In genomic region chr7:116060739-116061138, GRCm38 (mm10) we compare ENCODE assay signal across 22 mouse cellular contexts. TPM values are rescaled to one million over a fixed set of nuclear protein-coding genes. Genes with fewer than 3 reads are reported as not detected.
DNase-seq lines count a peak whose midpoint lies in the region; ATAC-seq and TF ChIP-seq lines count a peak whose summit lies in the region.
"Had no signal": no experiment of that assay in that cellular context is flagged by ENCODE, and none has a peak within 500 bp of the region (broad histone marks: within the 10 kb centered on the region; RNA-seq: fewer than 3 reads in every experiment).

No protein-coding gene starts in this region.

- no peak for TF ChIP-seq EP300 in MEL (IDR thresholded peaks at IDR 0.05; ENCODE audit: low read depth in 1 of 2, low read length in 2 of 2)

- H3K27me3 ChIP-seq in hindbrain, postnatal 0 days (ENCODE audit: insufficient read depth, low read length): no peaks in the 10 kb centered on the region
- H3K27me3 ChIP-seq in hindbrain, embryonic 16.5 days (replicated peaks; ENCODE audit: control insufficient read depth, insufficient read depth, low read length): no peaks in the 10 kb centered on the region
- H3K27me3 ChIP-seq in lung, embryonic 14.5 days (ENCODE audit: insufficient read depth, low read length): no peaks in the 10 kb centered on the region
- no peaks in the 10 kb centered on the region; a peak in 1 of 4 replicates for H3K27me3 ChIP-seq in MEL (ENCODE audit: control insufficient read depth in 1 of 2, insufficient read depth in 2 of 2, low read length in 2 of 2)
- H3K27me3 ChIP-seq: midbrain, embryonic 12.5 days; neural tube, embryonic 12.5 days had no signal

- no peaks in the 10 kb centered on the region for H3K79me2 ChIP-seq in MEL (ENCODE audit: control insufficient read depth, insufficient read depth, low read length, poor library complexity)

- no peaks in the 10 kb centered on the region for H3K9me3 ChIP-seq in hindbrain, postnatal 0 days (ENCODE audit: low read length)
- no peaks in the 10 kb centered on the region for H3K9me3 ChIP-seq in hindbrain, embryonic 16.5 days (ENCODE audit: control insufficient read depth, low read length)
- H3K9me3 ChIP-seq in lung, embryonic 14.5 days (ENCODE audit: low read depth, low read length): no peaks in the 10 kb centered on the region
- no peaks in the 10 kb centered on the region for H3K9me3 ChIP-seq in MEL (replicated peaks; ENCODE audit: insufficient read depth, low read length)
- H3K9me3 ChIP-seq: embryonic facial prominence, embryonic 15.5 days; forebrain, embryonic 10.5 days; G1E; midbrain, embryonic 12.5 days; neural tube, embryonic 12.5 days had no signal

- no peak for TF ChIP-seq POLR2A in MEL (IDR thresholded peaks at IDR 0.05; ENCODE audit: control insufficient read depth in 1 of 2, insufficient read depth in 1 of 2, low read depth in 1 of 2, low read length in 2 of 2, poor library complexity in 1 of 2)

- ATAC-seq in hindbrain, postnatal 0 days: no peak
- no peak for ATAC-seq in hindbrain, embryonic 16.5 days
- ATAC-seq in lung, embryonic 14.5 days (ENCODE audit: insufficient read depth): no peak
- ATAC-seq in CD4-positive, CD25-positive, alpha-beta regulatory T cell, adult 4 months: no peak
- ATAC-seq: inflammation-experienced regulatory T-cells, adult 6 months had no signal

- no peaks in the 10 kb centered on the region for H3K4me1 ChIP-seq in hindbrain, postnatal 0 days (ENCODE audit: insufficient read depth, low read length)
- H3K4me1 ChIP-seq in hindbrain, embryonic 16.5 days (ENCODE audit: control insufficient read depth, insufficient read depth, low read depth, low read length): no peaks in the 10 kb centered on the region
- H3K4me1 ChIP-seq in lung, embryonic 14.5 days (ENCODE audit: insufficient read depth): no peaks in the 10 kb centered on the region
- no peaks in the 10 kb centered on the region for H3K4me1 ChIP-seq in MEL (ENCODE audit: control insufficient read depth in 1 of 2, insufficient read depth in 2 of 2, low read length in 2 of 2)
- H3K4me1 ChIP-seq: embryonic facial prominence, embryonic 15.5 days; forebrain, embryonic 10.5 days; midbrain, embryonic 12.5 days; neural tube, embryonic 12.5 days had no signal

- H3K4me2 ChIP-seq in hindbrain, postnatal 0 days (ENCODE audit: low read depth, low read length): no peak overlapping the region
- no peak overlapping the region for H3K4me2 ChIP-seq in hindbrain, embryonic 16.5 days (ENCODE audit: low read length)
- no peak overlapping the region for H3K4me2 ChIP-seq in lung, embryonic 14.5 days
- H3K4me2 ChIP-seq: embryonic facial prominence, embryonic 15.5 days; midbrain, embryonic 12.5 days; neural tube, embryonic 12.5 days had no signal

- peak; percentile 58 for TF ChIP-seq CTCF in hindbrain, postnatal 0 days (IDR thresholded peaks at IDR 0.05; ENCODE audit: low read depth)
- peak; percentile 38; the same call in 1 of the 2 replicates for TF ChIP-seq CTCF in lung, embryonic 14.5 days (IDR thresholded peaks at IDR 0.05; ENCODE audit: low read depth)
- TF ChIP-seq CTCF in MEL (IDR thresholded peaks at IDR 0.05 in 2 of 3, conservative IDR thresholded peaks at IDR 0.05 in 1 of 3; ENCODE audit: control insufficient read depth in 1 of 3, insufficient read depth in 1 of 3, low read depth in 2 of 3, low read length in 3 of 3, poor library complexity in 1 of 3, severe bottlenecking in 1 of 3): peak in 1 of 3 experiments; percentile 13; a peak in 1 of 6 replicates

- no peak overlapping the region for H3K4me3 ChIP-seq in hindbrain, postnatal 0 days (ENCODE audit: low read length)
- no peak overlapping the region for H3K4me3 ChIP-seq in hindbrain, embryonic 16.5 days (ENCODE audit: low read length)
- no peak overlapping the region for H3K4me3 ChIP-seq in lung, embryonic 14.5 days (ENCODE audit: low read depth, low read length)
- no peak overlapping the region for H3K4me3 ChIP-seq in MEL (ENCODE audit: control insufficient read depth in 1 of 2, insufficient read depth in 1 of 2, low read depth in 2 of 2, low read length in 2 of 2)
- H3K4me3 ChIP-seq: embryonic facial prominence, embryonic 15.5 days; forebrain, embryonic 10.5 days; midbrain, embryonic 12.5 days; neural tube, embryonic 12.5 days had no signal

- DNase-seq in hindbrain, postnatal 0 days (ENCODE audit: low spot score): peak; percentile 30
- peak; percentile 15 for DNase-seq in lung, embryonic 14.5 days
- DNase-seq in lung, postnatal 36 days: no peak
- DNase-seq in MEL (ENCODE audit: low read depth, low spot score): no peak
- no peak for DNase-seq in thymus, postnatal 14 days
- DNase-seq: adrenal gland, postnatal 36 days; cerebellum, adult 18-20 months; cerebellum, postnatal 25 days; gastrocnemius, postnatal 10 days; kidney, adult 9 months; kidney, postnatal 4 days; lung, adult 18-20 months; thymus, postnatal 4 days had no signal

- 29% methylated on average over 1 of the region's 1 CpGs for WGBS in hindbrain, postnatal 0 days
- WGBS in hindbrain, embryonic 16.5 days: 62% methylated on average over 1 of the region's 1 CpGs
- 71% methylated on average over 1 of the region's 1 CpGs for WGBS in lung, embryonic 14.5 days

- TF ChIP-seq RAD21 in MEL (IDR thresholded peaks at IDR 0.05; ENCODE audit: low read depth, low read length): peak; percentile 14

- H3K36me3 ChIP-seq in hindbrain, postnatal 0 days (ENCODE audit: insufficient read depth, low read length): no peaks in the 10 kb centered on the region
- H3K36me3 ChIP-seq in hindbrain, embryonic 16.5 days (ENCODE audit: control insufficient read depth, insufficient read depth, low read length): no peaks in the 10 kb centered on the region
- H3K36me3 ChIP-seq in lung, embryonic 14.5 days (ENCODE audit: insufficient read depth): no peaks in the 10 kb centered on the region
- no peaks in the 10 kb centered on the region for H3K36me3 ChIP-seq in MEL (ENCODE audit: control insufficient read depth in 1 of 2, insufficient read depth in 2 of 2, low read length in 2 of 2)
- H3K36me3 ChIP-seq: embryonic facial prominence, embryonic 15.5 days; forebrain, embryonic 10.5 days; G1E; midbrain, embryonic 12.5 days; neural tube, embryonic 12.5 days had no signal

- no peak overlapping the region for H3K27ac ChIP-seq in hindbrain, postnatal 0 days
- H3K27ac ChIP-seq in hindbrain, embryonic 16.5 days (ENCODE audit: low read depth, low read length): no peak overlapping the region
- H3K27ac ChIP-seq in lung, embryonic 14.5 days (ENCODE audit: low read depth): no peak overlapping the region
- H3K27ac ChIP-seq in MEL (ENCODE audit: control insufficient read depth, low read depth, low read length): no peak overlapping the region
- H3K27ac ChIP-seq: embryonic facial prominence, embryonic 15.5 days; forebrain, embryonic 10.5 days; macrophage; midbrain, embryonic 12.5 days; neural tube, embryonic 12.5 days had no signal

- no peak overlapping the region for H3K9ac ChIP-seq in hindbrain, postnatal 0 days (replicated peaks; ENCODE audit: low read length)
- no peak overlapping the region for H3K9ac ChIP-seq in hindbrain, embryonic 16.5 days (ENCODE audit: low read depth, low read length)
- no peak overlapping the region for H3K9ac ChIP-seq in lung, embryonic 14.5 days
- H3K9ac ChIP-seq in MEL (ENCODE audit: control insufficient read depth, low read depth, low read length, poor library complexity, severe bottlenecking): no peak overlapping the region
- H3K9ac ChIP-seq: embryonic facial prominence, embryonic 15.5 days; midbrain, embryonic 12.5 days; neural tube, embryonic 12.5 days had no signal

TF ChIP-seq in MEL, 35 proteins besides CTCF, POLR2A, EP300 and RAD21:
- TF ChIP-seq MYB (IDR thresholded peaks at IDR 0.05; ENCODE audit: low read depth, low read length): no peak
TF ChIP-seq in MEL: peak in this region for 0.

RNA-seq across cellular contexts. Expression of gene 1110004F10Rik, which starts 21.5 kb away (rescaled TPM):
- total RNA-seq in hindbrain, postnatal 0 days (2014; rRNA removed): 142 and 148 TPM in 2 replicates
- polyA plus RNA-seq in hindbrain, postnatal 0 days (2015; fragmentation: Nextera tagmentation; extraction: Ambion mirVana): 329 and 335 TPM in 2 replicates
- 309 and 311 TPM in 2 replicates for polyA plus RNA-seq in hindbrain, embryonic 16.5 days (2015; fragmentation: Nextera tagmentation; extraction: Ambion mirVana)
- 275 and 286 TPM in 2 replicates for polyA plus RNA-seq in lung, embryonic 14.5 days (2014; fragmentation: Nextera tagmentation; extraction: Ambion mirVana)
- 158 and 160 TPM in 2 replicates for total RNA-seq in MEL (2012; rRNA removed)
- polyA plus RNA-seq in MEL (2012; ENCODE audit: insufficient read depth in 1 of 2, insufficient read length in 2 of 2, low read depth in 1 of 2, low replicate concordance in 2 of 2, missing spikeins in 1 of 2): 100 to 1,000 TPM in 1 of 2 experiments, not detected in 1; 182 TPM
- 100 to 1,000 TPM; 212 to 215 TPM for polyA plus RNA-seq in CD4-positive, CD25-positive, alpha-beta regulatory T cell, adult 4 months (2017; shearing (Covaris generic))

RNA-seq across cellular contexts. Expression of gene Sox6, which starts 22.1 kb away (rescaled TPM):
- 24.9 and 39.8 TPM in 2 replicates for total RNA-seq in hindbrain, postnatal 0 days (2014; rRNA removed)
- 32.8 and 33.7 TPM in 2 replicates for polyA plus RNA-seq in hindbrain, postnatal 0 days (2015; fragmentation: Nextera tagmentation; extraction: Ambion mirVana)
- 29.2 and 31.2 TPM in 2 replicates for polyA plus RNA-seq in hindbrain, embryonic 16.5 days (2015; fragmentation: Nextera tagmentation; extraction: Ambion mirVana)
- polyA plus RNA-seq in lung, embryonic 14.5 days (2014; fragmentation: Nextera tagmentation; extraction: Ambion mirVana): 19.1 and 22.0 TPM in 2 replicates
- total RNA-seq in MEL (2012; rRNA removed): 1.8 and 2.6 TPM in 2 replicates
- polyA plus RNA-seq in MEL (2012; ENCODE audit: insufficient read depth in 1 of 2, insufficient read length in 2 of 2, low read depth in 1 of 2, low replicate concordance in 2 of 2, missing spikeins in 1 of 2): 1 to 10 TPM in 1 of 2 experiments, not detected in 1; 4.6 TPM
- not detected for polyA plus RNA-seq in CD4-positive, CD25-positive, alpha-beta regulatory T cell, adult 4 months (2017; shearing (Covaris generic))
- polyA plus RNA-seq: inflammation-experienced regulatory T-cells, adult 6 months; macrophage had no signal

RNA-seq across cellular contexts. Expression of gene Gm4353, which starts 23.7 kb away (rescaled TPM):
- total RNA-seq in hindbrain, postnatal 0 days (2014; rRNA removed): 0.14 and 1.3 TPM in 2 replicates
- 0.63 and 0.79 TPM in 2 replicates for polyA plus RNA-seq in hindbrain, postnatal 0 days (2015; fragmentation: Nextera tagmentation; extraction: Ambion mirVana)
- 0.61 and 2.3 TPM in 2 replicates for polyA plus RNA-seq in hindbrain, embryonic 16.5 days (2015; fragmentation: Nextera tagmentation; extraction: Ambion mirVana)
- polyA plus RNA-seq in lung, embryonic 14.5 days (2014; fragmentation: Nextera tagmentation; extraction: Ambion mirVana): 1.1 and 1.5 TPM in 2 replicates
- 20.8 and 21.0 TPM in 2 replicates for total RNA-seq in MEL (2012; rRNA removed)
- 10 to 100 TPM in 1 of 2 experiments, not detected in 1; 22.7 TPM for polyA plus RNA-seq in MEL (2012; ENCODE audit: insufficient read depth in 1 of 2, insufficient read length in 2 of 2, low read depth in 1 of 2, low replicate concordance in 2 of 2, missing spikeins in 1 of 2)
- polyA plus RNA-seq in CD4-positive, CD25-positive, alpha-beta regulatory T cell, adult 4 months (2017; shearing (Covaris generic)): 1 to 10 TPM in 1 of 2 experiments, under 1 TPM in 1; 0.87 to 1.9 TPM
- polyA plus RNA-seq: G1E had no signal

Comparison
In these comparisons a context has a peak if more than half of its experiments do, and no peak if none do; other contexts are left out.
1. DNase-seq: peak in hindbrain, postnatal 0 days (single experiment) and lung, embryonic 14.5 days (single experiment); none in lung, postnatal 36 days (single experiment), MEL (single experiment) and thymus, postnatal 14 days (single experiment).